Mouse (Mus musculus): Measurements from ENCODE around the gene Tgfbr2. TPM values are rescaled to one million over a fixed set of nuclear protein-coding genes. Genes with fewer than 3 reads are reported as not detected.

The Tgfbr2 gene
- polyA plus RNA-seq, 1 experiment = not detected

GRCm38 (mm10) chr9:116206901-116207300 lies 31.7 kb upstream of the Tgfbr2 start:
- no peak for TF ChIP-seq GATA1 (IDR thresholded peaks at IDR 0.05; ENCODE audit: low read length)

- TF ChIP-seq GATA1 (IDR thresholded peaks at IDR 0.05; ENCODE audit: low read length) = no peak
Measured at GRCm38 (mm10) chr9:116203675-116204074, 28.5 kb upstream of the Tgfbr2 start.

- no peak for TF ChIP-seq GATA1 (IDR thresholded peaks at IDR 0.05; ENCODE audit: low read length)
Measured at GRCm38 (mm10) chr9:116199127-116199526, 24.0 kb upstream of the Tgfbr2 start.

- no peak for TF ChIP-seq GATA1 (IDR thresholded peaks at IDR 0.05; ENCODE audit: low read length)
Measured at GRCm38 (mm10) chr9:116198488-116198887, 23.3 kb upstream of the Tgfbr2 start.

DNA sequence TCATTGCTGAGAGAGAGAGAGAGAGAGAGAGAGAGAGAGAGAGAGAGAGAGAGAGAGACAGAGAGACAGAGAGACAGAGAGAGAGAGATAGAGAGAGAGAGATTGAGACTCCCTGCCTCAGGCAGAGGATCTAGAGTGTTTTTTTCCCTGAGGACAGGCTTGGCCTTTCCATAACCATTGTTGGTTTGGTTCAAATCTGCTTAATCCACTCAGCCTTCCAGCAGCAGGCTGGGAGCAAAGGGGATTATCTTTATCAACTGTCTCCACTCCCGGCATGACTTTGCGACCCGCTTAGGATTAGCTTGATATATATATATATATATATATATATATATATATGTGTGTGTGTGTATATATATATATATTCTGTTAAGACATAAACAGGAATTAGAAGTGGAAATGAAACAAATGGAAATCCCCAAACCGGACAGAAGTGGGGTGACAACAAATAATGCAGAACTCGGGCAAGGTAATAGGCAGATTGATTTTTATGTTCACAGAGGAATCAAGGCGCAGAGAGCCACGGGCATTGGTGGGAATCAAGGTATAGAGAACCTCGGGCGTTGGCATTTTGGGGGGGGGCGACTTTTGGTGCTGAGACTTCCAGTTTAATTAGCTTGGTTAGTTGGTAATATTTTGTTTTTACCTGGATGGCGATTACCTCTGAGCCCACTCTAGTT lies 22.5 kb upstream of the Tgfbr2 start:
- no peak for TF ChIP-seq GATA1 (IDR thresholded peaks at IDR 0.05; ENCODE audit: low read length)

GRCm38 (mm10) chr9:116193889-116194450 lies 18.8 kb upstream of the Tgfbr2 start:
- TF ChIP-seq GATA1 (IDR thresholded peaks at IDR 0.05; ENCODE audit: low read length) = no peak

DNA sequence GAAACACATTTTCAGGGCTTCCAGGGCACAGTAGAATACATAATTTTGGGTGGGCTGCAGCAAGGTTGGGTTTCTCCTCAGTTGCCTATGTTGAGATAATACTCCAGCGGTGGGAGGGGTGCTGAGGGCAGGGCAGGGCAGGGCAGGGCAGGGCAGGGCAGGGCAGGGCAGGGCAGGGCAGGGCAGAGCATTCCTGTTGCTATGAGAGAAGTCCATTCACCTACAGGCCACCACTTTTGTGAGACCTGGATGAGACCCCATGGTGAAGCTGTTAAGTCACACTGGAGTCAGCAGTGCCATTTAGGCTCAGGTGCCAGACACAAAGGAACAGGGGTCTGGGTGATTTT lies 18.3 kb upstream of the Tgfbr2 start:
- TF ChIP-seq GATA1 (IDR thresholded peaks at IDR 0.05; ENCODE audit: low read length) = no peak

DNA sequence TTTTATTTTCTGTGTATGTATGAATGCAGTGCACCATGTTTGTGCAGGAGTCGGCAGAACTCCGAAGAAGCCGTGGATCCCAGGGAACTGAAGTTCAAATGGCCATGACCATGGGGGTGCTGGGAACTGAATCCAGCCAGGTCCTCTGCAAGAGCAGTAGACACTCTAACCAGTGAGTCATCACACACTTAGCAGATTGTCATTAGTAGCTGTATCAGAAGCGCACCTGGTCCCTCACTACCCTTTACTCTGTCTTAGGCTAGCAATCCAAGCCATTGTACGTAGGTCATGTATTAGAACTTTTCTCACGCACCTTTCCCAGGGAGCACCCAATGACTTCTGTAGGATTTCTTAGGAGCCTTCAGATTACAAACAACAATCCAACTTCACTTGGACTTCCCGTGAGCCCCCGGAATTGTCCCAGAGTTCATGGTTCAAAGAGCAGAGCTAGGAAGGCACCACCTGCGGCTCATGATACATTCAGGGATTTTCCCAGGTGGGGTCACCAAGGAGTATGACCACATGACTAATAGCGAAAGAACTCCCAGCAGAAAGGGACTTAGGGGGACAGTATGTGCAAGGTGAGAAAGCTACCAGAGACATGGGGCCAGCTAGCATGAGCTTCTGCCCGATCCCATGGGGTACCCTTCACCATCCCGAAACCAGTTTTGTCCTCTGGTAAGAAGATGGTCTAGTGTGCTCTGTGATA lies 17.8 kb upstream of the Tgfbr2 start:
- no peak for TF ChIP-seq GATA1 (IDR thresholded peaks at IDR 0.05; ENCODE audit: low read length)

DNA sequence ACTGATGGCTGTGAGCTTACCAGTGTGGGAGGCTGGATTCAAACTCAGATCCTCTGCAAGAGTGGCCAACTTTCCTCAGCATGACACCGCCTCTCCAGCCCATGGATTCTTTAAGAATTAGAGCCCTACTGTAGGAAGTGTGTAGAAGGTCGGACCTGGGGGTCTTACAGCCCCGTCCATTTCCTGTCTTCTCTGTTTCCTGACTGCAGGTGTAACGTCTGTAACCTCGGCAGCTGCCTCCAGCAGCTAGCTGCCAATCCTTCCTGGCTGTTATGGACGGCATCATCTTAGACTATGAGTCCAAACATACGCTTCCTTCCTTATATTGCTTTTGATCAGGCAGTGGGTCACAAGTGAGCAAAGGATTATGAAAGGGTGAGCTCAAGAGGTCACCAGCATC lies 17.1 kb upstream of the Tgfbr2 start:
- TF ChIP-seq GATA1 (IDR thresholded peaks at IDR 0.05; ENCODE audit: low read length) = no peak

DNA sequence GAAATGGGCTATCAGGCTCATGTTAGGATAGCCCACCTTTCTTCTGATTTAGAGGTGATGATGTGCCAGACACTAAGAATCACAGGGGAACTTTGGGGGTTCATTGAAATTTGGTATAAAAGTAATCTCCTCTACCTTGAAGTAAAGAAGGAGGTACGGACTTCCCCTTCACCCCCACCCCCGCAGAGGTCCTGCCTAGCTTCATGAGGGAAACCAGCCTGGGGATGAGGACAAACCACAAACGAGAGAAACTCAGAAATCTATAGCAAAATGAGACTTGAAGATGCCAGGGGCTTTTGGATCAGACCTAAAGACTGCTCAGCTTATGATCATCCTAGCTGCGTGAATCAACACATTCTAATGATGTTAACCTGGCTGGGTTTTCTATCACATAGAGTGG lies 14.7 kb upstream of the Tgfbr2 start:
- no peak for TF ChIP-seq GATA1 (IDR thresholded peaks at IDR 0.05; ENCODE audit: low read length)

DNA sequence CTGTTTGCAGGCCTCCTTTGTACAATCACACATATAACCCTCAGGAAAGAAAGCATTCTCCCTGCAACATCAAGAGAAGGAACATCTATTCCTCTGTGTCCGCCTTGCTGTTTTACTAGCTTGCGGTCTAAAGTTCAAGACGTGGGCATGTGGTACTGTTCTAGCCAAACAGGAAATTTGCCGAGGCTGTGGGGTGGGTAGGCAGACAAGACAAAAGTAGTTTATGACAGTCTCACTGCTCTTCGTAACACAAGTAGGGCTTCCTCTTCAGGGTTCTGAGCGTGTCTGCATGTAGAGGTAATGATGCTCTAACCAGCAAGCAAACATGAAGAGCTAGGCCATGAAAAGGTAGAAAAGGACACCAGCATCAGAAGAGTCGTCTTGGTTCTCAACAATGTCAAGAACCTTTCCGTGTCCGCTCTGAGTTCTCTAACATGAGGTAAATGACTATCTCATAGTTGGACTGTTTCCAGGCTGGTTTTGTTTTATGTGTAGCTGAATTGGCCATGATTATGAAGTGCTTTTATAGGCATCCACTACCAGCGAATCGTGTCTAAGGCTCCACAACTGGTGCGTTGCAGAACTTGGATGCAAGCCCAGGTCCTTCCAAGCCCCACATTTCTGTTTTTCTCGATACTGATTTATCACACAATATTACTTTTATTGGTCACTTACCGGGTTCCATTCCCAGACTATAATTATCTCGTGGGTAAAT lies 13.9 kb upstream of the Tgfbr2 start:
- no peak for TF ChIP-seq GATA1 (IDR thresholded peaks at IDR 0.05; ENCODE audit: low read length)

DNA sequence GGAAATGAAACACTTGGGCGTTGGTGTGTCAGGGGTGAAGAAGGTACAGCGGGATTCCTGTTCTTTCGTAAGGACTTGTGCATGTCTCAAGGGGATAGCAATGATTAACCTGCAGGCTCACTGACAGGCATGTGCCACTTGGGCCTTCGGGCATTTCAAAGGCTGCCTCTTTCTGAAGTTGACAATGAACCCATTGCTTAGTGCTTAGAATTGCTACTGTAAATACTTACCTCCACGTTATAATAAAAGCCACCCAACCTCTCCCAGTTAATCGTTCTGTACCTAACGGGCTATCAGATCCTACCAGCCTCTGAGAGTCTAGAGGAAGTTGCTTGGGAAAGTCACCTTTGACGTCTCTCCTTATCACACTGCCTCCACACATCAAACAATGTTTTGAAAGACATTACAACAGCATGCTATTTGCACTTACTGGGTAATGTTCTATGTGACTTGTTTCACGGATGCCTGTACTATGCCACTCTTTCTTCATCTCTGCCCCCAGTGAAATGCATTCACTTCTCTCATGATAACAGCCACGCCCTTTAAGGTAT lies 12.1 kb upstream of the Tgfbr2 start:
- TF ChIP-seq GATA1 (IDR thresholded peaks at IDR 0.05; ENCODE audit: low read length) = no peak

- TF ChIP-seq GATA1 (IDR thresholded peaks at IDR 0.05; ENCODE audit: low read length) = no peak
Measured at GRCm38 (mm10) chr9:116184903-116185302, 9.7 kb upstream of the Tgfbr2 start.

GRCm38 (mm10) chr9:116183035-116183434 lies 7.9 kb upstream of the Tgfbr2 start:
- TF ChIP-seq GATA1 (IDR thresholded peaks at IDR 0.05; ENCODE audit: low read length) = no peak

DNA sequence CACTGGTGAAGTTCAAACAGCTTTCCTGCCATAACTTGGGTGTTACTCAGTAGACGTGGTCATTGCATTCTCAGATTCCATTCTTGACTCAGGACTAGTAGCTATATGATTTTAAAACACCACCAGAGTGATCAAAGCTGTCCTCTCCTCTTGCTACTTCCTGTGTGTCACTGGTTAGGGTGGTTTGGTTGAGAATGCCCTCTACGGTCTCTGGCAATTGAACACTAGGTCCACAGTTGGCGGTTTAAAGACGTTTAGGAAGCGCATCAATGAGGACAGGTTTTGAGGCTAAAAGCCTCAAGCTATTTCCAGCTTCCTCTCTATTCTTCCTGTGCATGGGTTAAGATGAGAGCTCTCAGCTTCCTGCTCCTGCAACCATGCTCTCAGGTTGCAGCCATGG lies 6.4 kb upstream of the Tgfbr2 start:
- TF ChIP-seq GATA1 (IDR thresholded peaks at IDR 0.05; ENCODE audit: low read length) = no peak

DNA sequence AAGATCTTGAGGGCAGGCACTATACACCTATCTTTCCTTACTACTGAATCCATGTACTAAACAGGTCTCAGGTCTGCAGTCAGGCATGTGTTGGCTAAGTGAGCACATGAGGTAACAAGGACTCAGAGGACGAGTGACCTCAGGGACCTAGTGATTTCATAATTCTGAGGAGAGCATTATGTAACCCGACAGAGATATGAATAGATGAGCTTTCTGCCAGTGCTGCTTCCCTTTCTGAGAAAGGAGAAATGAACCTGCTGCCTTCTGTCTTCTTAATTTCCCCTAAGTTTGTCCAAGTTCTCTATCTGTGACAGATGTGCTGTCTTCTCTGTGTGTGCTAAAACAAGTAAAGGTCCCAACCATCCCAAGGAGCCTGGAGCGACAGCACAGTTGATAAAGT lies 3.0 kb upstream of the Tgfbr2 start:
- no peak for TF ChIP-seq GATA1 (IDR thresholded peaks at IDR 0.05; ENCODE audit: low read length)

All from G1E-ER4 (cell line).